Mouse (Mus musculus) CD4-positive helper T cell, adult 2 months (primary cell): ENCODE results near the gene Klhl29.
A peak's percentile ranks its signal among the peaks of the same experiment; 100 is the strongest.

Experiments
- DNase-seq: peaks from one replicate; pipeline ENCODE4 v3.0.0-alpha.2; 2012; ENCODE audit warnings: low read depth, missing footprints, low spot score

The Klhl29 gene

GRCm38 (mm10) chr12:5125907-5126306, 249.6 kb downstream of the Klhl29 start:
- no peak for DNase-seq

DNA sequence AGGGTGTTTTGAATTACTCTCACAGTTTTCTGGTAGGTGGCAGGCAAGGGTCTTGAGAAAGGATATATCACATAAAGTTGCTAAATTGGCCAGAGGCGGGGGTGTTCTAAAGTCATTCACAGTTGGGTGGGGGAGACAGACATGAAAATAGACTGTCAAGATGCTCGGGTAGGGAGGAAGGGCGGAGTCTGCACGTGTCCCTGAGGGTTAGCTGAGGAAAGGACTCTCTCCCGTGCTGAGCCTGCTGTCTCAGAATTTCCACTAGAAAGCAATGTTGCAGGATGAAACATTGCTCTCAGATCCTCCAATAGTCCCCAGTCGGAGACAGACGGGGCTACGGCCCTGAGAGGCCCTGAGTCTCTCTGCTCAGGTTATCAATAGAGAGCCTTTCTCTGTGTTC, 252.5 kb downstream of the Klhl29 start:
- DNase-seq: no peak

- DNase-seq: no peak
These were observed 255.2 kb downstream of the Klhl29 start for GRCm38 (mm10) chr12:5120249-5120648.

- DNase-seq: peak; percentile 56
These were observed 255.8 kb downstream of the Klhl29 start for GRCm38 (mm10) chr12:5119726-5120125.

DNA sequence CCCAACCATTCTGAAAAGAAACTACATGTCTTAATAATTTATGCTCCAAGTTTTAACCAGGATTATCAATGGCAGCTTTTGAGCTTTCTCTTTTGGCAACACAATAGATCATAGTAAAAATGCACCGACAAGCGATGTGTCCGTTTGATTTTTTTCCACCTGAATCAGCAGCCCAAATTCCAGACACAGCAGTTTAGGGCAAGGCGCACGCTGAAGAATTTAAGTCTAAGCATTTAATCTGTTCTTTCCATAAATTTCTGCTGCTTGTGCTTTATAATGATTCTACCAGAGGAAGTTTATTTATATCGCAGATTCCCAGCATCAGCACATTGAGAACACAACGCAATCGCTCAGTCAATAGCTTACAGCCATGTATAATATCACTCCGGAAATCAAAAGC, 256.2 kb downstream of the Klhl29 start:
- DNase-seq: no peak

- no peak for DNase-seq
These were observed 258.9 kb downstream of the Klhl29 start for GRCm38 (mm10) chr12:5116605-5117004.

GRCm38 (mm10) chr12:5114631-5115030, 260.9 kb downstream of the Klhl29 start:
- DNase-seq: no peak

- DNase-seq: no peak
These were observed 264.1 kb downstream of the Klhl29 start for GRCm38 (mm10) chr12:5111343-5111742.

DNA sequence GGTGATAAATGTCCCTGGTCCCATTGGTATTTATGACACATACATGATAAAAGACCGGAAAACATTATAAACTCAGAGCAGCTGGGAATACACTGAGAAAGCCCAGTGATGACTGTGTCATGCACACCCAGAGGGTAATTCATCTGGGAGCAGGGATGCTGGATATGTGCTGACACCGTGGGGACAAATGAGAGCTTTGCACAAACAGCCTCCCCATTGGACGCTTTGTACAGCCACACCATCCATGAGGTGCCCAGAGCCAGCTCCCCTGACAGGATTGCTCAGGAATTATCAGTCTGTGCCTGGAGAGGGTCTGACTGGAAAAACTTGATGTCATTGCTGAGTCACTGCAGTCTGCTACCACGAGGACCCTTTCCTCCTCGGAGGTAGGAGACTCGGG, 266.9 kb downstream of the Klhl29 start:
- DNase-seq: no peak

DNA sequence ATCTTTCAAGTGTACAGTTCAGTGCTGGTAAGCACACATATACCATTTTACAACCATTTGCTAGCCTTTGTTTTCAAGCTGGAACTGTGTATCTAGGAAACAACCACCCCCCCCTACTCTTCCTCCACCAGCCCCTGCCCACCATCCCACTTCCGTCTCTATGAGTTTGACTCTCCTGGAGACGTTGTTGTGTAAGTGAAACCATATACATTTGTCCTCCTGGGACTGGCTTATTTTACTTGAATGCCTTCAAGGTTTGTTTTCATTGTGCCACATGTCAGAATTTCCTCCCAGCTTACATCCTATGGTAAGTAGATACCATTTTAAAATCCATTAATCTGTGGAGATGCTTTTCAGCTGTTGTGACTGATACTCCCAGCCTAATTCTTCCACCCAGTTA, 267.7 kb downstream of the Klhl29 start:
- DNase-seq: no peak

DNA sequence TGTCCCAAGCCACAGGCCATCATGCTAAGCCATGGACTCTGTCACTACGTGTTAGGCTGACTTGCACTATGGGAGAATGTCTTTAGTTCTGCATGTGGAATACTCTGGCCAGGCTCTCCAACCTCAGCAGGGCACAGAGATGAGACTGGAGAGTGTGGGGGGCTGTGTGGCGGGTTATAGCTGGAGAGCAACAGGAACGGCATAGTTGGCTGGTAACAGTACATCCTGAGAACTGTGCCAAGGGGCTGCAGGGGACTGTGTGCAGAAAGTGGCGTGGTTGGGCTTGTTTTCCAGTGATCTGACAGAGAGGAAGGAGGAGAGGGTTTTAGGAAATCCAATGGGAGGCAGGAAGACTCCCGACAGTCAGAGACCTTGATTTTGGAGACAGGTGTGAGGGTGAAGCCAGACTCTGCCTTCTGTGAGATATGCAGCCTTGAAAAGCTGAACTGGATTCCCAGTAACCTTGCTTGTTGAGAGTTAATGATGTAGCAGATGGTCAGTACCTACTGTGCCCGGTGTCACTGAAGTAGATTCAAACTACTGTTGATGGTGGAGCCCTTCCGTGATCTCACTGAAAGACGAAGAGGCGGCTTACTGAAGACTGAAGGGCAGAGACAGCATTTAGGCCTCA, 270.9 kb downstream of the Klhl29 start:
- no peak for DNase-seq

DNA sequence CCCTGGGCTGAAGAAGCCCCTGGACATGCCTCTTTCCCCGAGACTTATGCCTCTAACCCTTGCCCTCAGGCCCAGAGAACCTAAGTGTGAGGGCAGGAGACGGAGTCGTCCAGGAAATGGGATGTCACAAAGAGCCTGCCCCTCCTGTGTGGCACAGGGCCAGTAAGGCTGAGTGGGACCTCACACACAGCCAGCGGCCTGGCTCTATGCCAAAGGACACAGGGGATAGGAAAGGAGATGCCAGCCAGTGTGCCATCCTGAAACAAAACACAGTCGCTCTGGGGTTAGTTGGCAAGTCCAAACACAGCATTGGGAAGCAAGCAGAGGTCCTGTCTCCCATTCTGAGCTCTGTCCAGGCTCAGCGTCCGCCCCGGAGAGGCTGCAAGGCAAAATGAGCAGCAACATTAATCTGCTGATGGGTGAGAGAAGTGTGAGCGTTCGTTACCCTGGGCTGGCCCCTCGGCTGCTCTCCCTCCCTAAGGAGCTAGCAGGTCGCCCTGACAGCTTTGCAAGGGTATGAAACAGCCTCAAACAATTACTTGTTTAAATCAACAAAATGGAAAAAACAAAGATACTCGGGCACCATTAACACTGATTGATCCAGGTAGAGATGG, 274.0 kb downstream of the Klhl29 start:
- no peak for DNase-seq

DNA sequence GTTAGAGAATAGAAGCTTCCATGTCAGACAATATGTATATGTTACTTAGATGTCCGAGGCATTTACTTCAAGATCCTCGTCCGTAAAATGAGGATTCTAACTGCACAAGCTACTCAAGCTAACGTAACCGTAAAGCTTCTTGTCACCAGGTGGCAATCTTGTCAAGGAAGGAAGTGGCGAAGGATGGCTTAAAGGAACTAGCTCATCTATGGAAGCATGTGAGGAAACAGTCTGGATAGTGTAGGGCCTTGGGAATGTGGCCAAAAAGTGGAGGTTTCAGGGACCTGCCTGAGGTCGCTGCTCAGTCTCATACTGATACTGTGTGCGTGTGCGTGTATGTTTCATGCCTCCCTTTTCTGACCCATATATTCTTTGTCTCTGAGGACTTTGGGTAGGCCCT, 275.9 kb downstream of the Klhl29 start:
- no peak for DNase-seq

- no peak for DNase-seq
These were observed 286.8 kb downstream of the Klhl29 start for GRCm38 (mm10) chr12:5088639-5089038.

DNA sequence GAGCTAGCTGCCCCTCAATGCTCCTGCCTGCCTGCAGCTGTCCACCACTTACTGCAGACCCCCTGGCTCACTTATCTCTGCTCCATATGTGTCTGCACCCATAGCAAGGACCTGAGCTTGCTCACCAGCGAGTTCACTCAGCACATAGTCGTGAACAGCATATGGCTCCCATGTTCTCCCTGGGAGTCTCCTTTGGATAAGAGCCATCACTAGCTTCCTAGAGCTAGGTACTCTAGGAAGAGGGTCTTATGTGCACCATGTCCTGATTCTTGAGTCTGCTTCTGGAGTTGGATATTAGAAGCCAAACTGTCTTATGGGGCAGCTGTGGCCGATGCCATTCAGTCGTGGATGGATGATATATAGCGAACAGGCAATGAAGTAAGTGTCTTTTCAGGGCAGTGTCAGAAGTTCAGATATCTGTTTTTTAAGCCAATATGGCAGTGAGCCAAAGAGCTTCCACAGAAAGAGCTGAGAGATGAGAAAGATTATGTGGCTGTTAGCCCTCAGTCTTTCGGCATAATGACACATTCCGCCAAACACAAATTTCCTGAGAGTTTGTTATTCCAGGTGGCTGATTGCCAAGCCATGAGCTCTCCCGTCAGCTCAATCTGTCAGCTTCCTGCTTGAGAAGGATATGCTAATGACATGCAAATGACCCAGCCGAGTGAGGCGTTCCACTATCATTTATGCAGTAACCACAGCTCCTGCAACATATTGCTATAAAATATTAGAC, 287.5 kb downstream of the Klhl29 start:
- no peak for DNase-seq

DNA sequence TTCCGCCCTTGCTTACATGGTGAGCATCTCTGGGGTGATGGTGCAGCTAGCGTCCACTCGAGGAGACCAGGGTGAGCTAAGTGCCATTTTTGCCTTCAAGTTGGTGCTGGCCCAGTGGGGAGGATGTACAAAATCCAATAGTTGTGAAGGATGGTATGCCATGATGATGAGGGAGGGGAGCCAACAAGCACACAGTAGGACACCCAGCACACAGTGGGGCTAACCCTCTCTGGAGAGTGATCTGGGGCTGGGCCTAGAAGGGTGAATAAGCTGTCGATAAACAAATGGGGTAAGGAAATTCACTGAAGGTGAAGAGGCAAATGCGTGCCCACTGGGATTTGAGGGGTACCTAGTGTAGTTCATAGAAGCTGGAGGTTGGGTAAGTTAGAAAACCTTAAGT, 290.8 kb downstream of the Klhl29 start:
- DNase-seq: no peak

- no peak for DNase-seq
These were observed 294.0 kb downstream of the Klhl29 start for GRCm38 (mm10) chr12:5081480-5081879.

GRCm38 (mm10) chr12:5073191-5073590, 302.3 kb downstream of the Klhl29 start:
- no peak for DNase-seq

DNA sequence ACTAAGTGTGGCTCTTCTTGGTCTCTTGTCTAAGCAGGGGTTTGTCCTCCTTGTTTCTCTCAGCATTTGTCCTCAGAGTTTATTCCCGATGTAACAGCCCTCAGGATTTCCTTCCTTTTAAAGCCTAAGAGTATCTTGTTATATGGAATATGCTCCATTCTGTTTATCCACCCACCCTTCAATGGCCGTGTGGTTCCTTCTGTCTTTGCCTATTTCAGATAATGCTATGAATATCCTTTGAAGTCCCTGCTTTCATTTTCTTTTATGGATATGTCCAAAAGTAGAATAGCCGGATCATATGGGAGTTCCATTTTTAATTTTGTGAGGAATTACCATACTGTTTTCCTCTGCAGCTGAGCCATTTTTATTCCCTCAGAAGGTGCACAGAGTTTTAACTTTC, 305.4 kb downstream of the Klhl29 start:
- DNase-seq: no peak

- DNase-seq: no peak
These were observed 307.9 kb downstream of the Klhl29 start for GRCm38 (mm10) chr12:5067590-5067989.

- DNase-seq: no peak
These were observed 327.4 kb downstream of the Klhl29 start for GRCm38 (mm10) chr12:5048104-5048503.

DNA sequence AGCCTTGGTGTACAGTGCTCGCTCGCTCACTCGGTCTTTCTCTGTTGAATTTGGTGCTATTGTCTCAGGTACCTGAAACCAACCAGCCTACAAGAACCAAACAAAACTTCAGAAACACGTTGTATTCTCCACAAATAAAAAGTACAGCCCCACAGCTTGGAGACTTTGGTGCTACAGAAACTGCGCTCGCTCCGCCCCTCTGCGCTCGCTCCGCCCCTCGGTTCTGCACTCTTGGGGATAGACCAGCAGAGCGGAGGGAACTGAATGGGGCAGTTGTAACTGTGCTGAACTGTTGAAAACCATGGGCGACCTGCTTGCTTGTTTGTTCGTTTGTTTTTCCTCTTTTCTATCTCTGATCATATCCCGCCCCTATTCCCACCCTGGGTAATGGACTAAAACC, 331.3 kb downstream of the Klhl29 start:
- DNase-seq: no peak

DNA sequence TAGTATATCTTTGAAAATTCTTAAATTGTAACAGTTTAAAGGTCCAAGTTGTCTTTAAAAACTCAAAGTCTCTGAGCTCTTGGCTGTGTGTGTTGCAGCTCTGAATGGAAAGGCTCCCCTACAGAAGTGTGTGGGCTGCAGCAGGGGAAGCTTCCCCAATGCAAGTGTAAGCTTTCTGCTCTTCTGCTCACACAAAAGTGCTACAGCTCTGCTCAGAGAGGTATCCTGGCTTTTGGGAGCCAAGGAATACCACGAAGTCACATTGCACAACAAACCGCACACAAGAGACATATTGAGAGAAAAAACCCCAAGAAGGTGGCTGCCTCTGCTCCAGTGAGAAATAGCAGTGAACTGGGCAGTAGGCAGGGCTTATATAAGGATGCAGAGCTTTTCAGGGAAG, 337.5 kb downstream of the Klhl29 start:
- no peak for DNase-seq
